Mouse (Mus musculus) heart, postnatal 0 days (tissue): ENCODE results near the gene Synj1.

Source experiments
- CTCF ChIP-seq: IDR thresholded peaks from 2 replicates; pipeline ENCODE4 v1.5.1; 2016; ENCODE audit warnings: antibody characterized with exemption, control low read depth, low read depth
- EP300 ChIP-seq: IDR thresholded peaks from 2 replicates; pipeline ENCODE4 v1.6.1; 2016; ENCODE audit warnings: antibody characterized with exemption, low read depth

- TF ChIP-seq EP300 = no peak
- TF ChIP-seq CTCF = no peak
These were observed 117.3 kb downstream of the Synj1 start for GRCm38 (mm10) chr16:90893792-90894191.
